Mouse (Mus musculus): ENCODE results near the gene Metap1d.

Metap1d gene

GRCm38 (mm10) chr2:71475311-71475710 is 22.2 kb downstream of the Metap1d start:
- DNase-seq (ENCODE audit: low read depth) = no peak

- no peak for DNase-seq (ENCODE audit: low read depth)
Observed at GRCm38 (mm10) chr2:71475760-71476159, 22.7 kb downstream of the Metap1d start.

- DNase-seq (ENCODE audit: low read depth) = no peak
Observed at GRCm38 (mm10) chr2:71477787-71478186, 24.7 kb downstream of the Metap1d start.

- no peak for DNase-seq (ENCODE audit: low read depth)
Observed at GRCm38 (mm10) chr2:71479917-71480316, 26.8 kb downstream of the Metap1d start.

GRCm38 (mm10) chr2:71481825-71482224 is 28.7 kb downstream of the Metap1d start:
- DNase-seq (ENCODE audit: low read depth) = no peak

GRCm38 (mm10) chr2:71483046-71483716 is 30.1 kb downstream of the Metap1d start:
- DNase-seq (ENCODE audit: low read depth) = no peak

- DNase-seq (ENCODE audit: low read depth) = no peak
Observed at GRCm38 (mm10) chr2:71483717-71484066, 30.6 kb downstream of the Metap1d start.

- DNase-seq (ENCODE audit: low read depth) = no peak
Observed at GRCm38 (mm10) chr2:71491295-71491694, 38.2 kb downstream of the Metap1d start.

- DNase-seq (ENCODE audit: low read depth) = no peak
Observed at GRCm38 (mm10) chr2:71493161-71493683, 40.1 kb downstream of the Metap1d start.

- DNase-seq (ENCODE audit: low read depth) = no peak
Observed at GRCm38 (mm10) chr2:71494503-71494902, 41.4 kb downstream of the Metap1d start.

- no peak for DNase-seq (ENCODE audit: low read depth)
Observed at GRCm38 (mm10) chr2:71494971-71495370, 41.9 kb downstream of the Metap1d start.

GRCm38 (mm10) chr2:71497175-71497574 is 44.1 kb downstream of the Metap1d start:
- no peak for DNase-seq (ENCODE audit: low read depth)

GRCm38 (mm10) chr2:71499276-71500230 is 46.5 kb downstream of the Metap1d start:
- DNase-seq (ENCODE audit: low read depth) = no peak

GRCm38 (mm10) chr2:71504852-71505251 is 51.8 kb downstream of the Metap1d start:
- DNase-seq (ENCODE audit: low read depth) = no peak

GRCm38 (mm10) chr2:71511209-71511608 is 58.1 kb downstream of the Metap1d start:
- DNase-seq (ENCODE audit: low read depth) = no peak

GRCm38 (mm10) chr2:71512326-71512725 is 59.2 kb downstream of the Metap1d start:
- DNase-seq (ENCODE audit: low read depth) = no peak

GRCm38 (mm10) chr2:71516995-71517394 is 63.9 kb downstream of the Metap1d start:
- DNase-seq (ENCODE audit: low read depth) = no peak

- DNase-seq (ENCODE audit: low read depth) = no peak
Observed at GRCm38 (mm10) chr2:71517466-71518099, 64.5 kb downstream of the Metap1d start.

- DNase-seq (ENCODE audit: low read depth) = no peak
Observed at GRCm38 (mm10) chr2:71522871-71523270, 69.8 kb downstream of the Metap1d start.

- DNase-seq (ENCODE audit: low read depth) = no peak
Observed at GRCm38 (mm10) chr2:71523431-71523830, 70.4 kb downstream of the Metap1d start.

- DNase-seq (ENCODE audit: low read depth) = no peak
Observed at GRCm38 (mm10) chr2:71524763-71525162, 71.7 kb downstream of the Metap1d start.

- DNase-seq (ENCODE audit: low read depth) = no peak
Observed at GRCm38 (mm10) chr2:71526595-71527322, 73.7 kb downstream of the Metap1d start.

Measured in c-Kit-positive CD71-positive TER-119-negative erythroid progenitor cells, embryonic 14.5 days (primary cell).